In the genomic region with DNA sequence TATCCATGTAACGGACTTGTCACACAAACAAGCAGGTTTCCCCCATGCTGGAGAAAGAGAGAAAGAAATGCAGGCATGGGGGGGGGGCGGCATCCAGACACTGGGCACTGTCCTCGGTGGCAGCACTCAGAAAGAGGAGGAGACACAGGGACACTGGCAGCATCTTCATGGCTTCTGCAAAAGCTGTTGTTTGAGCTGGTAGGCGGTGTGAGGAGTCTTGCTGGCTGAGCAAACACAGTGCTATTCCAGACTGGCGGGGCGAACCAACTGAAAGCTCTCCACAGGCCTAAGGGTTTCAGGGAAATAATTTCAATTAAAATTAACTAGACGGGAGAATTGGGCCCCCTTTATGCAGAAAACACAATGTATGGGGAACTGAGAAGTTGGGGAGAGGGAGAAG, we compare ENCODE assay signal across 22 mouse cellular contexts.
A peak's percentile ranks its signal among the peaks of the same experiment; 100 is the strongest.
DNase-seq lines count a peak whose midpoint lies in the region; ATAC-seq and TF ChIP-seq lines count a peak whose summit lies in the region.
"Had no signal": no experiment of that assay in that cellular context is flagged by ENCODE, and none has a peak within 500 bp of the region (broad histone marks: within the 10 kb centered on the region; RNA-seq: fewer than 3 reads in every experiment).

No protein-coding gene starts in this region.

- intact Hi-C loops in left cerebral cortex, postnatal 14 days (cut with DNase I): no loop called here

- no peak overlapping the region for H3K4me3 ChIP-seq in hindbrain, postnatal 0 days (ENCODE audit: low read length)
- H3K4me3 ChIP-seq in hindbrain, embryonic 16.5 days (ENCODE audit: low read length): no peak overlapping the region
- H3K4me3 ChIP-seq in heart, embryonic 10.5 days: no peak overlapping the region
- no peak overlapping the region for H3K4me3 ChIP-seq in heart, embryonic 12.5 days
- H3K4me3 ChIP-seq: heart, embryonic 13.5 days; midbrain, embryonic 12.5 days; myocyte; neural tube, embryonic 15.5 days had no signal

- peak; percentile 29 for DNase-seq in hindbrain, postnatal 0 days (ENCODE audit: low spot score)
- peak; percentile 69 for DNase-seq in right cerebral cortex, adult 18-20 months
- DNase-seq in right cerebral cortex, postnatal 4 days: no peak
- DNase-seq in left cerebral cortex, postnatal 14 days (ENCODE audit: low spot score in 2 of 2): peak; percentile 61 to 71
- DNase-seq in telencephalon, adult 2 months (ENCODE audit: low read depth, low spot score): peak; percentile 60
- DNase-seq in heart, embryonic 10.5 days (ENCODE audit: low spot score): no peak
- DNase-seq: adrenal gland, postnatal 14 days; B cell, adult 2 months; cerebellum, adult 8-10 months; heart, postnatal 4 days; kidney, adult 9 months; kidney, postnatal 4 days; lung, adult 2 months; lung, postnatal 4 days; thymus, postnatal 36 days had no signal

- no peaks in the 10 kb centered on the region for H3K27me3 ChIP-seq in hindbrain, postnatal 0 days (ENCODE audit: insufficient read depth, low read length)
- H3K27me3 ChIP-seq in hindbrain, embryonic 16.5 days (replicated peaks; ENCODE audit: control insufficient read depth, insufficient read depth, low read length): no peaks in the 10 kb centered on the region
- H3K27me3 ChIP-seq in heart, embryonic 10.5 days (ENCODE audit: insufficient read depth, poor library complexity, severe bottlenecking): peaks cover 5% of the 10 kb centered on the region; the same call in 1 of the 2 replicates
- peaks cover 23% of the 10 kb centered on the region; the same call in 1 of the 2 replicates for H3K27me3 ChIP-seq in heart, embryonic 12.5 days (replicated peaks)
- H3K27me3 ChIP-seq: midbrain, embryonic 12.5 days; neural tube, embryonic 15.5 days had no signal

- TF ChIP-seq CTCF in hindbrain, postnatal 0 days (IDR thresholded peaks at IDR 0.05; ENCODE audit: low read depth): no peak

- peak overlapping the region; percentile 12; the same call in 1 of the 2 replicates for H3K27ac ChIP-seq in hindbrain, postnatal 0 days
- no peak overlapping the region for H3K27ac ChIP-seq in hindbrain, embryonic 16.5 days (ENCODE audit: low read depth, low read length)
- H3K27ac ChIP-seq in heart, embryonic 10.5 days: no peak overlapping the region
- H3K27ac ChIP-seq in heart, embryonic 12.5 days (ENCODE audit: poor library complexity, severe bottlenecking): no peak overlapping the region
- H3K27ac ChIP-seq: heart, embryonic 13.5 days; midbrain, embryonic 12.5 days; neural tube, embryonic 15.5 days had no signal

- no peak for ATAC-seq in hindbrain, postnatal 0 days
- ATAC-seq in hindbrain, embryonic 16.5 days: no peak
- ATAC-seq in heart, embryonic 12.5 days (ENCODE audit: insufficient number of reproducible peaks, low FRiP score): no peak
- ATAC-seq: inflammation-experienced regulatory T-cells, adult 6 months had no signal

- H3K4me1 ChIP-seq in hindbrain, postnatal 0 days (ENCODE audit: insufficient read depth, low read length): peaks cover 10% of the 10 kb centered on the region
- H3K4me1 ChIP-seq in hindbrain, embryonic 16.5 days (ENCODE audit: control insufficient read depth, insufficient read depth, low read depth, low read length): peaks cover 6% of the 10 kb centered on the region; the same call in 1 of the 2 replicates
- no peaks in the 10 kb centered on the region for H3K4me1 ChIP-seq in heart, embryonic 10.5 days
- H3K4me1 ChIP-seq in heart, embryonic 12.5 days (replicated peaks): no peaks in the 10 kb centered on the region
- H3K4me1 ChIP-seq: heart, embryonic 13.5 days had no signal

- H3K4me2 ChIP-seq in hindbrain, postnatal 0 days (ENCODE audit: low read depth, low read length): no peak overlapping the region
- H3K4me2 ChIP-seq in hindbrain, embryonic 16.5 days (ENCODE audit: low read length): no peak overlapping the region
- H3K4me2 ChIP-seq in heart, embryonic 12.5 days: no peak overlapping the region
- H3K4me2 ChIP-seq: heart, embryonic 13.5 days; midbrain, embryonic 12.5 days; neural tube, embryonic 15.5 days had no signal

- H3K9me3 ChIP-seq in hindbrain, postnatal 0 days (ENCODE audit: low read length): no peaks in the 10 kb centered on the region
- no peaks in the 10 kb centered on the region for H3K9me3 ChIP-seq in hindbrain, embryonic 16.5 days (ENCODE audit: control insufficient read depth, low read length)
- H3K9me3 ChIP-seq in heart, embryonic 10.5 days: no peaks in the 10 kb centered on the region
- H3K9me3 ChIP-seq in heart, embryonic 12.5 days (replicated peaks): no peaks in the 10 kb centered on the region
- H3K9me3 ChIP-seq: heart, embryonic 13.5 days; midbrain, embryonic 12.5 days; neural tube, embryonic 15.5 days had no signal

- no peak overlapping the region for H3K9ac ChIP-seq in hindbrain, postnatal 0 days (replicated peaks; ENCODE audit: low read length)
- no peak overlapping the region for H3K9ac ChIP-seq in hindbrain, embryonic 16.5 days (ENCODE audit: low read depth, low read length)
- no peak overlapping the region for H3K9ac ChIP-seq in heart, embryonic 12.5 days
- H3K9ac ChIP-seq: heart, embryonic 13.5 days; midbrain, embryonic 12.5 days; neural tube, embryonic 15.5 days had no signal

- WGBS in hindbrain, postnatal 0 days: 41% methylated on average over 7 of the region's 7 CpGs
- WGBS in hindbrain, embryonic 16.5 days: 52% methylated on average over 7 of the region's 7 CpGs
- WGBS in heart, embryonic 10.5 days: 63% methylated on average over 7 of the region's 7 CpGs
- WGBS in heart, embryonic 12.5 days: 72% methylated on average over 7 of the region's 7 CpGs

- no peaks in the 10 kb centered on the region for H3K36me3 ChIP-seq in hindbrain, postnatal 0 days (ENCODE audit: insufficient read depth, low read length)
- H3K36me3 ChIP-seq in hindbrain, embryonic 16.5 days (ENCODE audit: control insufficient read depth, insufficient read depth, low read length): no peaks in the 10 kb centered on the region
- H3K36me3 ChIP-seq in heart, embryonic 10.5 days: no peaks in the 10 kb centered on the region
- H3K36me3 ChIP-seq in heart, embryonic 12.5 days: no peaks in the 10 kb centered on the region
- H3K36me3 ChIP-seq: heart, embryonic 13.5 days; midbrain, embryonic 12.5 days; neural tube, embryonic 15.5 days had no signal

Comparison
In these comparisons a context has a peak if more than half of its experiments do, and no peak if none do; other contexts are left out.
1. DNase-seq: peak in hindbrain, postnatal 0 days (single experiment), right cerebral cortex, adult 18-20 months (single experiment), left cerebral cortex, postnatal 14 days (2 of 2) and telencephalon, adult 2 months (single experiment); none in right cerebral cortex, postnatal 4 days (single experiment) and heart, embryonic 10.5 days (single experiment).